In genomic region chr11:57646416-57646815, GRCm38 (mm10) we compare ENCODE assay signal across 8 mouse cellular contexts. TPM values are rescaled to one million over a fixed set of nuclear protein-coding genes. Genes with fewer than 3 reads are reported as not detected.
DNase-seq lines count a peak whose midpoint lies in the region; ATAC-seq lines count a peak whose summit lies in the region.

No protein-coding gene starts in this region.

- peak overlapping the region; percentile 80 for H3K4me3 ChIP-seq in kidney, embryonic 15.5 days (replicated peaks)
- H3K4me3 ChIP-seq in embryonic facial prominence, embryonic 10.5 days, result peak overlapping the region; percentile 78
- H3K4me3 ChIP-seq in hindbrain, embryonic 14.5 days (replicated peaks; ENCODE audit: low read length), result peak overlapping the region; percentile 59; the same call in 1 of the 2 replicates
- peak overlapping the region; percentile 66 for H3K4me3 ChIP-seq in midbrain, embryonic 16.5 days (ENCODE audit: low read depth, low read length)

- H3K4me1 ChIP-seq in kidney, embryonic 15.5 days, result peaks cover 44% of the 10 kb centered on the region
- peaks cover 70% of the 10 kb centered on the region for H3K4me1 ChIP-seq in embryonic facial prominence, embryonic 10.5 days
- peaks cover 31% of the 10 kb centered on the region for H3K4me1 ChIP-seq in hindbrain, embryonic 14.5 days (replicated peaks; ENCODE audit: control insufficient read depth, insufficient read depth, low read length)
- H3K4me1 ChIP-seq in midbrain, embryonic 16.5 days (ENCODE audit: control insufficient read depth, insufficient read depth, low read length), result peaks cover 26% of the 10 kb centered on the region

- no peak for ATAC-seq in kidney, embryonic 15.5 days (replicated peaks; ENCODE audit: low FRiP score)
- ATAC-seq in hindbrain, embryonic 14.5 days (ENCODE audit: low FRiP score), result no peak
- no peak for ATAC-seq in midbrain, embryonic 16.5 days
- no peak for ATAC-seq in megakaryocyte-erythroid progenitor cell, adult 5-6 weeks (replicated peaks; ENCODE audit: low FRiP score, low TSS enrichment, poor library complexity, severe bottlenecking)

- peak overlapping the region; percentile 98 for H3K4me2 ChIP-seq in kidney, embryonic 15.5 days
- H3K4me2 ChIP-seq in hindbrain, embryonic 14.5 days (replicated peaks), result peak overlapping the region; percentile 71
- peak overlapping the region; percentile 96 for H3K4me2 ChIP-seq in midbrain, embryonic 16.5 days (ENCODE audit: low read length)

- 21% methylated on average over 1 of the region's 1 CpGs for WGBS in kidney, embryonic 15.5 days
- 45% methylated on average over 1 of the region's 1 CpGs for WGBS in embryonic facial prominence, embryonic 10.5 days
- 20% methylated on average over 1 of the region's 1 CpGs for WGBS in hindbrain, embryonic 14.5 days
- 21% methylated on average over 1 of the region's 1 CpGs for WGBS in midbrain, embryonic 16.5 days

- no peaks in the 10 kb centered on the region for H3K36me3 ChIP-seq in kidney, embryonic 15.5 days
- H3K36me3 ChIP-seq in embryonic facial prominence, embryonic 10.5 days (replicated peaks), result peaks cover 5% of the 10 kb centered on the region; the same call in 1 of the 2 replicates
- no peaks in the 10 kb centered on the region for H3K36me3 ChIP-seq in hindbrain, embryonic 14.5 days (replicated peaks; ENCODE audit: control insufficient read depth, insufficient read depth)
- no peaks in the 10 kb centered on the region for H3K36me3 ChIP-seq in midbrain, embryonic 16.5 days (ENCODE audit: control insufficient read depth, insufficient read depth, low read length)

- H3K9me3 ChIP-seq in kidney, embryonic 15.5 days (replicated peaks), result no peaks in the 10 kb centered on the region
- H3K9me3 ChIP-seq in embryonic facial prominence, embryonic 10.5 days, result no peaks in the 10 kb centered on the region
- no peaks in the 10 kb centered on the region for H3K9me3 ChIP-seq in hindbrain, embryonic 14.5 days (ENCODE audit: control insufficient read depth, low read length)
- H3K9me3 ChIP-seq in midbrain, embryonic 16.5 days (replicated peaks; ENCODE audit: control insufficient read depth, low read length, poor library complexity, severe bottlenecking), result no peaks in the 10 kb centered on the region

- no peak for DNase-seq in kidney, adult 9 months
- DNase-seq in embryonic facial prominence, embryonic 10.5 days (ENCODE audit: low spot score), result no peak
- DNase-seq in hindbrain, embryonic 14.5 days (ENCODE audit: low spot score), result no peak
- no peak for DNase-seq in left cerebral cortex, postnatal 4 days
- DNase-seq in layer of hippocampus, adult 9-10 months (ENCODE audit: low spot score), result no peak

- intact Hi-C loops in left cerebral cortex, postnatal 4 days (cut with DNase I), result no loop called here

- no peaks in the 10 kb centered on the region for H3K27me3 ChIP-seq in kidney, embryonic 15.5 days
- peaks cover 5% of the 10 kb centered on the region; the same call in 1 of the 2 replicates for H3K27me3 ChIP-seq in embryonic facial prominence, embryonic 10.5 days (replicated peaks; ENCODE audit: low read depth, poor library complexity, severe bottlenecking)
- no peaks in the 10 kb centered on the region for H3K27me3 ChIP-seq in hindbrain, embryonic 14.5 days (ENCODE audit: control insufficient read depth, insufficient read depth, low read length)
- no peaks in the 10 kb centered on the region for H3K27me3 ChIP-seq in midbrain, embryonic 16.5 days (ENCODE audit: control insufficient read depth, insufficient read depth, low read depth, low read length)

- H3K27ac ChIP-seq in kidney, embryonic 15.5 days, result no peak overlapping the region
- no peak overlapping the region for H3K27ac ChIP-seq in embryonic facial prominence, embryonic 10.5 days (replicated peaks)
- no peak overlapping the region for H3K27ac ChIP-seq in hindbrain, embryonic 14.5 days
- no peak overlapping the region for H3K27ac ChIP-seq in midbrain, embryonic 16.5 days (ENCODE audit: low read length)

- H3K9ac ChIP-seq in kidney, embryonic 15.5 days, result no peak overlapping the region
- no peak overlapping the region for H3K9ac ChIP-seq in hindbrain, embryonic 14.5 days
- no peak overlapping the region for H3K9ac ChIP-seq in midbrain, embryonic 16.5 days (ENCODE audit: low read depth, low read length)

RNA-seq across cellular contexts. Expression of gene Galnt10, which starts 1.2 kb away (rescaled TPM):
- 22.3 and 23.6 TPM in 2 replicates for polyA plus RNA-seq in kidney, embryonic 15.5 days (2015; fragmentation: Nextera tagmentation; extraction: Ambion mirVana)
- 18.8 and 20.1 TPM in 2 replicates for polyA plus RNA-seq in embryonic facial prominence, embryonic 10.5 days (2016; fragmentation: Nextera tagmentation; extraction: Ambion mirVana)
- 8.8 and 9.8 TPM in 2 replicates for polyA plus RNA-seq in hindbrain, embryonic 14.5 days (2014; fragmentation: Nextera tagmentation; extraction: Ambion mirVana)
- polyA plus RNA-seq in midbrain, embryonic 16.5 days (2015; fragmentation: Nextera tagmentation; extraction: Ambion mirVana), result 14.7 and 14.8 TPM in 2 replicates
- total RNA-seq in left cerebral cortex, postnatal 4 days (2021), result 10 to 100 TPM; 11.7 to 12.4 TPM
- 12.3 and 15.4 TPM in 2 replicates for total RNA-seq in megakaryocyte-erythroid progenitor cell, adult 5-6 weeks (2014; fragmentation: Nextera tagmentation)
- 11.1 and 14.3 TPM in 2 replicates for total RNA-seq in megakaryocyte-erythroid progenitor cell, adult 5-6 weeks (2017)
